Mouse (Mus musculus) kidney, adult 2 months (tissue): ENCODE data around the gene Prr12.
A peak's percentile ranks its signal among the peaks of the same experiment; 100 is the strongest.

ENCODE experiments used
- CTCF ChIP-seq: fragments of 200-500 bp; conservative IDR thresholded peaks from 2 replicates; pipeline ENCODE4 v1.5.1; 2011; ENCODE audit warnings: low read depth, mild to moderate bottlenecking, control low read depth, low read length, moderate library complexity, mixed read lengths; ENCODE audit not compliant: insufficient read depth, insufficient read length
- POLR2A ChIP-seq: fragments of 200-500 bp; IDR thresholded peaks from one replicate; pipeline ENCODE4 v1.6.1; 2011; ENCODE audit warnings: low read depth, low read length, control low read depth

DNA sequence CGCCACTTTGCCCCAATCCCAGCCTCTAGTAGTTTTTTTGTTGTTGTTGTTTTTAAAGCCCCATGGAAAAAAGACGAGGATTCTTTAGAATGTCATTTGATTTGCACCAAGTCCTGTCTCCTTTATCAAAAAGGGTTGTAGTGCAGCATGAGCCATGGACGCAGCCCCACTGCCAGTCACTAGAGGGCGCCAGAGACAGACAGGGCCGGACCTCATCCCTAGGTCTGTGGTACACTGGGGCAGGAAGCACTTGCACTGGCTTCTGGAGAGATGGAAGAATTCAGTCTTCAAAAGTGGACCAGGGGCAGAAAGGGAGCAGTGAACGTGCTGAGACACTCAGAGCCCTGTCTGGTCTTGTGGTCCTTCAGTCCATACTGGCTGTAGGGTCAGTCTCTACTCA, 69.6 kb downstream of the Prr12 start:
- TF ChIP-seq POLR2A (no peak), CTCF (peak; percentile 97)
